Mouse (Mus musculus): ENCODE measurements at regions not wholly inside any gene's neighbourhood (a gene's known extent, or its start where the extent isn't known, plus 50 kb on each side); places are given as distances from the start of the nearest gene placed in this dataset.

DNA sequence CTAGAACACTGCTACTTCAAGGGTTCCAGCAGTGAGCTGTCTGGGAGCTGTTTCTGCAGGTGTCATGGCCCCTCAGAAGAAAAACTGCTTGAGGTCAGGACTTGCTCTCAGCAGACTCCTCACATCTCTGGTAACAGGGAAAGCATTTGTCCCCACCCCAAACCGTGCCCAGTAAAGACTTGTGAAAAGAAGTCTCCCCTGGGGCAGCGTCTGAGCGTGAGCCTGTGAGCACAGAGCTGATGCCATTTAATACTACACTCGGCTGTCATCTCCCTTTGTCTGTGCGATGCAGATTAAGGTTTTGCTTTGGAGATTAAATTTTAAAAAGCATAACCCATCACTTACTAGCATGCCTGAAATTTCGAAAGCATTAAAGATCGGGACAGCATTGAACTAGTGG lies 261.9 kb downstream of the Wdr11 start:
- 0 out of 2 replicates have a peak, but pooled peaks cover 5% of the 10 kb centered on the region for H3K4me1 ChIP-seq (ENCODE audit: control insufficient read depth, insufficient read depth, low read length)
- peak; percentile 74 for DNase-seq (ENCODE audit: low spot score)
- peak; percentile 19; the same call in 1 of the 2 replicates for ATAC-seq (ENCODE audit: low read depth)
- H3K9ac ChIP-seq (ENCODE audit: low read depth, low read length): no peak overlapping the region
- 25% methylated on average over 7 of the region's 7 CpGs for WGBS
- no peaks in the 10 kb centered on the region for H3K36me3 ChIP-seq (ENCODE audit: control insufficient read depth, insufficient read depth, low read length)
- H3K27me3 ChIP-seq (replicated peaks; ENCODE audit: control insufficient read depth, insufficient read depth, low read length): no peaks in the 10 kb centered on the region
- no peak overlapping the region for H3K4me3 ChIP-seq (ENCODE audit: low read depth, low read length)
- H3K4me2 ChIP-seq (ENCODE audit: low read depth, low read length): no peak overlapping the region
- H3K9me3 ChIP-seq (ENCODE audit: control insufficient read depth, low read length): no peaks in the 10 kb centered on the region
- H3K27ac ChIP-seq (replicated peaks; ENCODE audit: low read depth, low read length): no peak overlapping the region

DNA sequence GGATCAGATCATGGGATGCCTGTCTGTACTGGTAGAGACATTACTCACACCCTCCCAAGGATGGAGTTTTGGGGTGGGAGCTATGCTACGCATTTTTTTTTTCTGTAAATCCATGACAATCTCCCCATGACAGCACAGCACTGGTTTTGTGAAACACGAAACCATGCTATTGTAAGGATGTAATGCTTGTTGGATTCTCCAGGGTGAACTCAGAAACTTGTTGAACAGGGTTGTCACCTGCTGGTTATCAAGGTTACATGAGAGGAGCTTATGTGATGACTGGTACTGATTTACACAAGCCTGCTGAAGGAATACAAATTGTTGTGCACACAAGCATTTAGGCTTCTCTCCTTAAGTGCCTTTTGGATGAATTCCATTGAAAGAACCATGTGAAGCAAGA lies 263.3 kb downstream of the Wdr11 start:
- H3K4me3 ChIP-seq (ENCODE audit: low read depth, low read length): no peak overlapping the region
- no peak overlapping the region for H3K27ac ChIP-seq (replicated peaks; ENCODE audit: low read depth, low read length)
- H3K36me3 ChIP-seq (ENCODE audit: control insufficient read depth, insufficient read depth, low read length): no peaks in the 10 kb centered on the region
- H3K9ac ChIP-seq (ENCODE audit: low read depth, low read length): no peak overlapping the region
- no peak overlapping the region for H3K4me2 ChIP-seq (ENCODE audit: low read depth, low read length)
- no peaks in the 10 kb centered on the region for H3K27me3 ChIP-seq (replicated peaks; ENCODE audit: control insufficient read depth, insufficient read depth, low read length)
- peak; percentile 86 for DNase-seq (ENCODE audit: low spot score)
- H3K4me1 ChIP-seq (ENCODE audit: control insufficient read depth, insufficient read depth, low read length): 0 out of 2 replicates have a peak, but pooled peaks cover 5% of the 10 kb centered on the region
- ATAC-seq (ENCODE audit: low read depth): peak; percentile 83
- 58% methylated on average over 2 of the region's 2 CpGs for WGBS
- no peaks in the 10 kb centered on the region for H3K9me3 ChIP-seq (ENCODE audit: control insufficient read depth, low read length)

DNA sequence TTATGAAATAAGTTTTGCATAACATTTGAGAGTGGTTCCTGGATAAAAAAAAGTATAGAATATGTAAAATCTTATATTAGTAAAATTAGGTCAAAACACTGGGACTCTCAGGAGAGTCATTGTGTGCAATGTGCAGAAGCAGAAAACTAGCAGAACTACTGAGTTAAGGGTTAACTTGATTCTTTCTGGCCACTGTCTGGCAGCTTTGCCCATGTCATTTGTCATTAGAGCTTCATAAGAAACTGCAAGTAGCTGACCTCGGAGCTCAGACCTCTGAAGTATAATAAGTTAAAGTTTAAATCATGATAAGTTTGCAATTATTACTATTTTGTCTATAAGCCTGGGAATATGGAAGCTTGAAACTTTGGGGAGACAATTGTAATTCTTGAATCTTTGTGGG lies 271.3 kb downstream of the Wdr11 start:
- Histone ChIP-seq H3K36me3 (ENCODE audit: control insufficient read depth, insufficient read depth, low read length) (no peaks in the 10 kb centered on the region), H3K9me3 (ENCODE audit: control insufficient read depth, low read length) (no peaks in the 10 kb centered on the region), H3K27ac (replicated peaks; ENCODE audit: low read depth, low read length) (no peak overlapping the region), H3K4me2 (ENCODE audit: low read depth, low read length) (no peak overlapping the region), H3K27me3 (replicated peaks; ENCODE audit: control insufficient read depth, insufficient read depth, low read length) (no peaks in the 10 kb centered on the region), H3K4me1 (ENCODE audit: control insufficient read depth, insufficient read depth, low read length) (no peaks in the 10 kb centered on the region), H3K4me3 (ENCODE audit: low read depth, low read length) (no peak overlapping the region), H3K9ac (ENCODE audit: low read depth, low read length) (no peak overlapping the region)
- ATAC-seq (ENCODE audit: low read depth) (no peak), DNase-seq (ENCODE audit: low spot score) (no peak)
- WGBS: 20% methylated on average over 1 of the region's 1 CpGs

DNA sequence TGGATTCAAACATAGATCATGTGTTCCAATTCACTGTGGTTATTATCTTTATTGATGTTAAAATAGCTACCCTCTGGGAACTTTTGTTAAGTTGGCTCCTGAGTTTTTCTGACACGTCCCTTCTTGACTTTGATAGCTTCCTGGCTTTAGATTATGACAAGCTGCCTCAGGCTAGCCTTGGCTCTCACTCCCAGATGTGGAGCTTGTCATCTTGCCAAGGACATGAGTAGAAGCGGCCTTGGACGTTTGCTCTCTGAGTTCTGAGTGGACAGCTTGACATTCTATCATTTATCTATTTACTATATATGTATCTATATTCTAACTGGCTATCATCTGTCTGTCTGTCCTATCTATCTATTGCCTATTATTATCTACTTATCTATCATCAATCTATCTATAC lies 273.9 kb downstream of the Wdr11 start:
- no peak overlapping the region for H3K9ac ChIP-seq (ENCODE audit: low read depth, low read length)
- no peak for ATAC-seq (ENCODE audit: low read depth)
- H3K27ac ChIP-seq (replicated peaks; ENCODE audit: low read depth, low read length): no peak overlapping the region
- H3K4me1 ChIP-seq (ENCODE audit: control insufficient read depth, insufficient read depth, low read length): no peaks in the 10 kb centered on the region
- H3K4me2 ChIP-seq (ENCODE audit: low read depth, low read length): no peak overlapping the region
- DNase-seq (ENCODE audit: low spot score): no peak
- WGBS: 53% methylated on average over 3 of the region's 3 CpGs
- no peak overlapping the region for H3K4me3 ChIP-seq (ENCODE audit: low read depth, low read length)
- no peaks in the 10 kb centered on the region for H3K9me3 ChIP-seq (ENCODE audit: control insufficient read depth, low read length)
- no peaks in the 10 kb centered on the region for H3K36me3 ChIP-seq (ENCODE audit: control insufficient read depth, insufficient read depth, low read length)
- no peaks in the 10 kb centered on the region for H3K27me3 ChIP-seq (replicated peaks; ENCODE audit: control insufficient read depth, insufficient read depth, low read length)

DNA sequence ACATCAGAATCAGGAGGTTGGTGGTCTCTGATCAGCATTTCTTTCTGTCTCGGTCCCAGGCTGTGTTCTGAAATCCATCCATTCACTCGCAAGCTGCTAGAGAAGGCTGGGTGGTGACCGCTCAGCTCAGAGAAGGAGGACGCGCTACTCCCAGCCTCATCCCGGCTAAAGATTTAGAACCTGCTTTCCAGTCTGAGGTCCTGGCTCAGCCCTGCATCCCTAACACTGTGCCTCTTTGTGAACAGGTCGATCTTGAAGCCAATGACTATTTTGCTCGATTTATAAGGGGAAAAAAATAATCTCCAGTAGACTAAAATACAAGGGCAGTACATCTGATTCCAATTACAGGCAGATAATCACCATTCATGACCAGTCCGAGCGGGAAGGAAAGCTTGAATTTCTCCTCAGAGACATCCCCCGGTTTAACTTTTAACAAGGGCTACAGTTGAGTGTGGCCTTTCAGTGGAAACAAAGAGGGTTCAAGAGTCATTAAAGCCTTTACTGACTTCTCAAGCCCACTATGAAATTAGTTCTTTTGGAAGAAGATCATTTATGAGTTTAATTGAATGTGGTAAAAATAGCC lies 280.6 kb downstream of the Wdr11 start:
- Histone ChIP-seq H3K27ac (replicated peaks; ENCODE audit: low read depth, low read length) (no peak overlapping the region), H3K9ac (ENCODE audit: low read depth, low read length) (no peak overlapping the region), H3K4me3 (ENCODE audit: low read depth, low read length) (no peak overlapping the region), H3K9me3 (ENCODE audit: control insufficient read depth, low read length) (no peaks in the 10 kb centered on the region), H3K4me2 (ENCODE audit: low read depth, low read length) (no peak overlapping the region), H3K36me3 (ENCODE audit: control insufficient read depth, insufficient read depth, low read length) (no peaks in the 10 kb centered on the region), H3K27me3 (replicated peaks; ENCODE audit: control insufficient read depth, insufficient read depth, low read length) (no peaks in the 10 kb centered on the region), H3K4me1 (ENCODE audit: control insufficient read depth, insufficient read depth, low read length) (0 out of 2 replicates have a peak, but pooled peaks cover 5% of the 10 kb centered on the region)
- DNase-seq (ENCODE audit: low spot score) (no peak), ATAC-seq (ENCODE audit: low read depth) (0 out of 2 replicates have a peak, but pooled peaks have one; percentile 22)
- 47% methylated on average over 11 of the region's 11 CpGs for WGBS

DNA sequence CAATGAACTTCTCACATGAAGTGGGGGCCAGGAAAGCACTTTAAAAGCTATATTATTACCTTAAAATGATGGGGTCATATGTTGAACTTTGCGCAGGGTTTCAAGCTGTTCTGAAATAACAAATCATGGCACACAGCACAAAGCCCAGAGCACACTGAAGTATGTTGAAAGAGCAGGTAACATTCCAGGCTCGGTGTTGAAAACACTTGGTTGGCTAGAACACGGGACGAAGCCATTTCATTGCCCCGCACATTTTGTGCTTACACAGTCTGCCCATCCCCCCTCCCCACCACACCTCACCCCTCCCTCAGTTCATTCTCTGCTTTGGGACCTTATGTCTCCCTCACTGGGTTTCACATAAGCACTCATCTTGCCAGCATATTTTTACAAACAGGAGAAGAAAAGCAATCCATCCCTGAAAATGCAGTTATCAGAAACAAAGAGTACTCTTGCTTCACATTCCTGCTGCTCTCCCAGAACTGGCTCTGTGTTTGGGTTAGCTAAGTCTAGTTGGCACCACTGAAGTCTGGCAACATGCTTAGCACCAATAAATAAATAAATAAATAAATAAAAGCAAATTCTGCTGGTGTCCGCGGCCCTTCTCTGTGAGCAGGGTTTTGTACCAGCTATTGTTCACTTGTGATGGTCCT lies 284.7 kb downstream of the Wdr11 start:
- Histone ChIP-seq H3K4me3 (ENCODE audit: low read depth, low read length) (no peak overlapping the region), H3K9me3 (ENCODE audit: control insufficient read depth, low read length) (no peaks in the 10 kb centered on the region), H3K9ac (ENCODE audit: low read depth, low read length) (no peak overlapping the region), H3K27me3 (replicated peaks; ENCODE audit: control insufficient read depth, insufficient read depth, low read length) (no peaks in the 10 kb centered on the region), H3K27ac (replicated peaks; ENCODE audit: low read depth, low read length) (peak overlapping the region; percentile 46; the same call in 1 of the 2 replicates), H3K4me1 (ENCODE audit: control insufficient read depth, insufficient read depth, low read length) (0 out of 2 replicates have a peak, but pooled peaks cover 5% of the 10 kb centered on the region), H3K4me2 (ENCODE audit: low read depth, low read length) (no peak overlapping the region), H3K36me3 (ENCODE audit: control insufficient read depth, insufficient read depth, low read length) (no peaks in the 10 kb centered on the region)
- DNase-seq (ENCODE audit: low spot score) (no peak), ATAC-seq (ENCODE audit: low read depth) (no peak)
- WGBS: 66% methylated on average over 7 of the region's 7 CpGs

DNA sequence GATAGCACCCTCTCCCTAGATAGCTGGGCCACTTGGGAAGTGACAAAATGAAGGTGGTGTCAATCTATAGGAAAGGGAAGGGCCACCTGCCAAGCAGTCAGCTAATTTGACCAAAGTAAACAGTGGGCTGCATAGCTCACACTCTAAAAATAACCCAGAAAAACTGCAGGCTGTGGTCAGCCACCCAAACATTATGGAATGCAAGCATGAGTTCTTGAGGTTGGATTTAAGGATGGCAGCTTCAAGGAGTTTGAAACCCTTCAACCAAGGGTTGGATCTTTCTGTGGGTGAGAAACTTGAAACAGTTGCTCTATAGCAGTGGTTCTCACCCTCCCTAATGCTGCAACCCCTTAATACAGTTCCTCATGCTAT lies 285.2 kb downstream of the Wdr11 start:
- Histone ChIP-seq H3K4me1 (ENCODE audit: control insufficient read depth, insufficient read depth, low read length) (0 out of 2 replicates have a peak, but pooled peaks cover 5% of the 10 kb centered on the region), H3K9me3 (ENCODE audit: control insufficient read depth, low read length) (no peaks in the 10 kb centered on the region), H3K4me2 (ENCODE audit: low read depth, low read length) (no peak overlapping the region), H3K27ac (replicated peaks; ENCODE audit: low read depth, low read length) (peak overlapping the region; percentile 46; the same call in 1 of the 2 replicates), H3K4me3 (ENCODE audit: low read depth, low read length) (no peak overlapping the region), H3K27me3 (replicated peaks; ENCODE audit: control insufficient read depth, insufficient read depth, low read length) (no peaks in the 10 kb centered on the region), H3K36me3 (ENCODE audit: control insufficient read depth, insufficient read depth, low read length) (no peaks in the 10 kb centered on the region), H3K9ac (ENCODE audit: low read depth, low read length) (no peak overlapping the region)
- DNase-seq (ENCODE audit: low spot score) (peak; percentile 62), ATAC-seq (ENCODE audit: low read depth) (no peak)

DNA sequence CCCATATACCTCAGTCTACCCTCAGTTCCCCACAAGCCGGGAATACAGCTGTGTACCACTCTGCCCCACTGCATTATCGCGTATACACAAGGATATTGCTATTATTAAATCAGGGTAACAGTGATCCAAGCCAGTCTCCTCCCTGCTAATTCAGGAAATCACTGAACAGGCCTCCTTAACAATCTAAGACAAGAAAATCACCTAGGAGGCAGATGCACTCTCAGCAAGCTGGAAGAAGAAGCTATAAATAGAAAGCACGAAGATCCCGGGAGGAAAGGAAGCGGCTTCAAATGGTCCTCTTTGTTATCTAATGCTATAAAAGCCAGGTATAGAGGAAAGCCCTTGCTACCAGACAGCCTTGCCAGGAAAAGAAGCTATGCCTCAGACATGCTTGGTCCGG lies 304.6 kb downstream of the Wdr11 start:
- peaks cover 5% of the 10 kb centered on the region; the same call in 1 of the 2 replicates for H3K4me1 ChIP-seq (ENCODE audit: control insufficient read depth, insufficient read depth, low read length)
- no peak for DNase-seq (ENCODE audit: low spot score)
- no peak overlapping the region for H3K9ac ChIP-seq (ENCODE audit: low read depth, low read length)
- no peaks in the 10 kb centered on the region for H3K27me3 ChIP-seq (replicated peaks; ENCODE audit: control insufficient read depth, insufficient read depth, low read length)
- no peak overlapping the region for H3K4me3 ChIP-seq (ENCODE audit: low read depth, low read length)
- peaks cover 7% of the 10 kb centered on the region; the same call in 1 of the 2 replicates for H3K9me3 ChIP-seq (ENCODE audit: control insufficient read depth, low read length)
- WGBS: 69% methylated on average over 7 of the region's 7 CpGs
- H3K4me2 ChIP-seq (ENCODE audit: low read depth, low read length): no peak overlapping the region
- no peak for ATAC-seq (ENCODE audit: low read depth)
- H3K27ac ChIP-seq (replicated peaks; ENCODE audit: low read depth, low read length): no peak overlapping the region
- no peaks in the 10 kb centered on the region for H3K36me3 ChIP-seq (ENCODE audit: control insufficient read depth, insufficient read depth, low read length)

DNA sequence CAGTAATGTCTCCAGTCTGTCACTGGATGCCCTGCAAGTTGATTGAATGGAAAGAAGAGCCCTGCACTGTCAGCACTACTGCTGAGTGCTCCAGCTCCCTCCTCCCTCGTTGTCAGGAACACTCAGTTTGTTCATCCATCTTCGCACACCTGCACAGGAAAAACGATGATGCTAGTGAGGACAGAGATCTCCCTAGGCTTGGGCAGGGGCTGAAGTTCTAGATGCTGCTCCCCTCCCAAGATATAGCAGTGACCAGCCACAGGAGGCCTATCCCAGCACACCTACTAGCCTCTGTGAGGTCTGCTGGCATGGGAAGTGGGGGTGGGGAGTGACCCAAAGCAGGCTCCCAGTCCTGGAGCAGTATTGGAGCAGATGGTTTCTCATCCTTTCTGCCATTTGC lies 305.8 kb downstream of the Wdr11 start:
- 85% methylated on average over 3 of the region's 3 CpGs for WGBS
- Histone ChIP-seq H3K4me3 (ENCODE audit: low read depth, low read length) (no peak overlapping the region), H3K36me3 (ENCODE audit: control insufficient read depth, insufficient read depth, low read length) (no peaks in the 10 kb centered on the region), H3K4me1 (ENCODE audit: control insufficient read depth, insufficient read depth, low read length) (peaks cover 5% of the 10 kb centered on the region; the same call in 1 of the 2 replicates), H3K9ac (ENCODE audit: low read depth, low read length) (no peak overlapping the region), H3K4me2 (ENCODE audit: low read depth, low read length) (no peak overlapping the region), H3K9me3 (ENCODE audit: control insufficient read depth, low read length) (no peaks in the 10 kb centered on the region), H3K27me3 (replicated peaks; ENCODE audit: control insufficient read depth, insufficient read depth, low read length) (no peaks in the 10 kb centered on the region), H3K27ac (replicated peaks; ENCODE audit: low read depth, low read length) (no peak overlapping the region)
- DNase-seq (ENCODE audit: low spot score) (no peak), ATAC-seq (ENCODE audit: low read depth) (no peak)
